Mouse (Mus musculus): ENCODE data around the gene Arf4. TPM values are rescaled to one million over a fixed set of nuclear protein-coding genes. Genes with fewer than 3 reads are reported as not detected.
"Not testable (repeated sequence)": the region's sequence is repeated elsewhere in the genome, so short reads cannot be mapped to it uniquely, and the experiment has no call there.

The Arf4 gene
- polyA plus RNA-seq, 1 experiment from 2014 or later: 406 TPM

DNA sequence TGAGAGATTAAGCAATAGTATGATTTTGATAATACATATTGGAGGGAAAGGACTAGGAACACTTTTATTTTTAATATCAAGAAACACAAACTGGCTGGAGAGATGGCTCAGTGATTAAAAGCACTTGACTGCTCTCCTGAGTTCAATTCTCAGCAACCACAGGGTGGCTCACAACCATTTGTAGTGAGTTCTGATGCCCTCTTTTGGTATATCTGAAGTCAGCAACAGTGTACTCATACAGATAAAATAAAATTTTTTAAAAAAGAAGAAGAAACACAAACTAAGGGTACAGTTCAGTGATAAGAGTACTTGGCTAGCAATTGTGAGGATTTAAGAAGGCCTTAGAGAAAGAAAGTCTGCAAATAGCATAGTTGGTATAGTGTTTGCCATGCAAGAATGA, 33.1 kb downstream of the Arf4 start:
- Histone ChIP-seq H3K4me1 (ENCODE audit: control insufficient read depth, insufficient read depth, low read length) (peaks cover 17% of the 10 kb centered on the region), H3K4me3 (ENCODE audit: low read length) (no peak overlapping the region), H3K9me3 (replicated peaks; ENCODE audit: control insufficient read depth, low read length) (no peaks in the 10 kb centered on the region), H3K27me3 (ENCODE audit: control insufficient read depth, insufficient read depth, low read length) (no peaks in the 10 kb centered on the region), H3K27ac (ENCODE audit: low read length) (no peak overlapping the region), H3K36me3 (ENCODE audit: control insufficient read depth, insufficient read depth) (no peaks in the 10 kb centered on the region), H3K4me2 (ENCODE audit: low read depth, low read length) (no peak overlapping the region), H3K9ac (ENCODE audit: low read length) (no peak overlapping the region)
- no peak for ATAC-seq (replicated peaks; ENCODE audit: extremely low read depth, insufficient read depth, low FRiP score)

DNA sequence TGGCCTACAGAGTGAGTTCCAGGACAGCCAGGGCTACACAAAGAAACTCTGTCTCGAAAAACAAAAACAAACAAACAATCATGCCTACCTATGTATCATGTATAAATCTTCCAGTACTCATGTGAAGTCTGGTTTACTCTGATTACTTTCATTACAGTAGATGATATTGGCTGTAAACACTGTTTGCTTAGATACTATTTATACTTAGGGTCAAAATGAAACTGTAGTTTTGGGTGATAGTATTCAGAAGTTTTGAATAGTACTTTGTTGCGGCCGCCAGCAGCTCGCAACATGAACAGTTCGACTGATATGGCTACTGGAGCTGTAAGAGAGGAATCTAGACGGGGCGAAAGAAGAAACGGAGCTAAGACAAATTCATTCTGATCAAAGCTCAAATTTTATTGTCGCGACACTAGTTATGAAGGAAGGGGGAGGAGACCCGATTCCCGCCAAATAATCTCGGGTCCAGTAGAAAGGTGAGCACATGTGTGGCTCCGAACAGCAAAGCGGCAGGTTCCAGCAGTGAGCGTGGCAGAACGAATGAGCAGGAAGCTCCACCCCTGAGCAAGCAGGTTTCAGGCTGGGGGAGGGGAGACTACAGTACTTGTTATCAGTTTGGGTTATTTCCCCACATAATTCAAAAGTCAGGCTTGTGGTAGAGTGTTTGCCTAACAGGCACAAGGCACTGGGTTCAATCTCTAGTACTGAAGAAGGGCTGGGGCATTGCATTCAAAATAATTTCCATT, 34.2 kb downstream of the Arf4 start:
- not testable (repeated sequence) for H3K9me3 ChIP-seq (replicated peaks; ENCODE audit: control insufficient read depth, low read length); H3K27ac ChIP-seq (ENCODE audit: low read length); ATAC-seq (replicated peaks; ENCODE audit: extremely low read depth, insufficient read depth, low FRiP score); H3K36me3 ChIP-seq (ENCODE audit: control insufficient read depth, insufficient read depth); H3K4me3 ChIP-seq (ENCODE audit: low read length); H3K9ac ChIP-seq (ENCODE audit: low read length); H3K27me3 ChIP-seq (ENCODE audit: control insufficient read depth, insufficient read depth, low read length); H3K4me2 ChIP-seq (ENCODE audit: low read depth, low read length)
- peaks cover 12% of the 10 kb centered on the region for H3K4me1 ChIP-seq (ENCODE audit: control insufficient read depth, insufficient read depth, low read length)
- 59% methylated on average over 17 of the region's 17 CpGs for WGBS

GRCm38 (mm10) chr14:26674476-26675169, 36.7 kb downstream of the Arf4 start:
- H3K4me3 ChIP-seq (ENCODE audit: low read length); H3K4me1 ChIP-seq (ENCODE audit: control insufficient read depth, insufficient read depth, low read length); H3K9ac ChIP-seq (ENCODE audit: low read length); H3K27me3 ChIP-seq (ENCODE audit: control insufficient read depth, insufficient read depth, low read length); H3K27ac ChIP-seq (ENCODE audit: low read length); ATAC-seq (replicated peaks; ENCODE audit: extremely low read depth, insufficient read depth, low FRiP score); H3K4me2 ChIP-seq (ENCODE audit: low read depth, low read length); H3K36me3 ChIP-seq (ENCODE audit: control insufficient read depth, insufficient read depth); H3K9me3 ChIP-seq (replicated peaks; ENCODE audit: control insufficient read depth, low read length): not testable (repeated sequence)
- 78% methylated on average over 2 of the region's 2 CpGs for WGBS

- H3K36me3 ChIP-seq (ENCODE audit: control insufficient read depth, insufficient read depth): no peaks in the 10 kb centered on the region
- 16% methylated on average over 12 of the region's 12 CpGs for WGBS
- H3K27ac ChIP-seq (ENCODE audit: low read length): no peak overlapping the region
- H3K9me3 ChIP-seq (replicated peaks; ENCODE audit: control insufficient read depth, low read length): no peaks in the 10 kb centered on the region
- peaks cover 4% of the 10 kb centered on the region for H3K4me1 ChIP-seq (ENCODE audit: control insufficient read depth, insufficient read depth, low read length)
- no peak overlapping the region for H3K9ac ChIP-seq (ENCODE audit: low read length)
- ATAC-seq (replicated peaks; ENCODE audit: extremely low read depth, insufficient read depth, low FRiP score): no peak
- H3K27me3 ChIP-seq (ENCODE audit: control insufficient read depth, insufficient read depth, low read length): no peaks in the 10 kb centered on the region
- H3K4me3 ChIP-seq (ENCODE audit: low read length): no peak overlapping the region
- peak overlapping the region; percentile 41; the same call in 1 of the 2 replicates for H3K4me2 ChIP-seq (ENCODE audit: low read depth, low read length)
These were observed 37.5 kb downstream of the Arf4 start for GRCm38 (mm10) chr14:26675371-26675770.

- ATAC-seq (replicated peaks; ENCODE audit: extremely low read depth, insufficient read depth, low FRiP score): no peak
- no peaks in the 10 kb centered on the region for H3K9me3 ChIP-seq (replicated peaks; ENCODE audit: control insufficient read depth, low read length)
- 77% methylated on average over 5 of the region's 5 CpGs for WGBS
- H3K4me3 ChIP-seq (ENCODE audit: low read length): no peak overlapping the region
- no peaks in the 10 kb centered on the region for H3K36me3 ChIP-seq (ENCODE audit: control insufficient read depth, insufficient read depth)
- peak overlapping the region; percentile 41; the same call in 1 of the 2 replicates for H3K4me2 ChIP-seq (ENCODE audit: low read depth, low read length)
- no peaks in the 10 kb centered on the region for H3K27me3 ChIP-seq (ENCODE audit: control insufficient read depth, insufficient read depth, low read length)
- H3K9ac ChIP-seq (ENCODE audit: low read length): no peak overlapping the region
- no peak overlapping the region for H3K27ac ChIP-seq (ENCODE audit: low read length)
- no peaks in the 10 kb centered on the region for H3K4me1 ChIP-seq (ENCODE audit: control insufficient read depth, insufficient read depth, low read length)
These were observed 37.9 kb downstream of the Arf4 start for GRCm38 (mm10) chr14:26675791-26676190.

DNA sequence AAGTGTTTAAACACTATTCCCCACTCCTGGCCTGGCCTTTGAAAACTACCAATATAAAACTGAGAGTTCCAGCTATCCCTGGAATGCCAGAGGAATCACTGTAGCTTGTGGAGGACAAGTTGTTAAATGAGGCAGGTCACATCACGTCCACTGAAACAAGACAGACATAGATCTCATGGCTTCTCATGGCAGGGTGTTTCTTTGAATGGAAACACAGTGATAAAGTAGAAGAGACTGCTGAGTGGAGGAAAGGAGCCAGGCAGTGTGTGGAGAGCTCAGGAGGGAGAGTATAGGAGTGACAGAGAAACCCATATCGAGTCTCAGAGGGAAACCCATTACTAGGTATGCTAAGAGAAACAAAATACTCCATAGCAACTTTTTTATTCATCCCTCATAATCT, 52.9 kb downstream of the Arf4 start:
- peak overlapping the region; percentile 83 for H3K27ac ChIP-seq (ENCODE audit: low read length)
- ATAC-seq (replicated peaks; ENCODE audit: extremely low read depth, insufficient read depth, low FRiP score): peak; percentile 90
- peak overlapping the region; percentile 1 for H3K4me2 ChIP-seq (ENCODE audit: low read depth, low read length)
- no peaks in the 10 kb centered on the region for H3K36me3 ChIP-seq (ENCODE audit: control insufficient read depth, insufficient read depth)
- H3K27me3 ChIP-seq (ENCODE audit: control insufficient read depth, insufficient read depth, low read length): no peaks in the 10 kb centered on the region
- no peak overlapping the region for H3K4me3 ChIP-seq (ENCODE audit: low read length)
- H3K9ac ChIP-seq (ENCODE audit: low read length): no peak overlapping the region
- H3K4me1 ChIP-seq (ENCODE audit: control insufficient read depth, insufficient read depth, low read length): peaks cover 3% of the 10 kb centered on the region; the same call in 1 of the 2 replicates
- WGBS: 20% methylated on average over 2 of the region's 2 CpGs
- no peaks in the 10 kb centered on the region for H3K9me3 ChIP-seq (replicated peaks; ENCODE audit: control insufficient read depth, low read length)

- Histone ChIP-seq H3K36me3 (ENCODE audit: control insufficient read depth, insufficient read depth) (no peaks in the 10 kb centered on the region), H3K9me3 (replicated peaks; ENCODE audit: control insufficient read depth, low read length) (no peaks in the 10 kb centered on the region), H3K4me3 (ENCODE audit: low read length) (no peak overlapping the region), H3K4me2 (ENCODE audit: low read depth, low read length) (no peak overlapping the region), H3K9ac (ENCODE audit: low read length) (no peak overlapping the region), H3K4me1 (ENCODE audit: control insufficient read depth, insufficient read depth, low read length) (peaks cover 3% of the 10 kb centered on the region; the same call in 1 of the 2 replicates), H3K27me3 (ENCODE audit: control insufficient read depth, insufficient read depth, low read length) (no peaks in the 10 kb centered on the region), H3K27ac (ENCODE audit: low read length) (peak overlapping the region; percentile 73)
- no peak for ATAC-seq (replicated peaks; ENCODE audit: extremely low read depth, insufficient read depth, low FRiP score)
- WGBS: 48% methylated on average over 2 of the region's 2 CpGs
These were observed 53.5 kb downstream of the Arf4 start for GRCm38 (mm10) chr14:26691363-26691762.

DNA sequence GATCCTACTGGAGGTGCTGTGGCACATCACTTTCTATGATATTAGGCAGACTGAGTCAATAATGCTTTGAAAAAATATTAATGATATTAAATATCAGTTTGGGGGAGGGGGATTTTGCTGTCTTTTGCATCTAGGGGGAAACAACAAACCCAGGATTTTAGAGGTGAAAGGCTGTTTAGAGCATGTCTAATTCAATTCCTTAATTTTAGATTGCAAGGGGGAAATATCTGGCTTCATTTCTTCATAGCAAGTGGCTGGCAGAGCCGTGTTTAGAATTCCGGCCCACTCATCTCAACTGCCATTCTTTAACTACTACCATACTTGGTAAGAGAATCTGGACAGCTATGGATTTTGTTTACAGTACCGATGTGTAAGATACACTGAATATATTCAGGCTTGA, 55.1 kb downstream of the Arf4 start, which contains the start of gene Dnah12:
Dnah12 (plus strand) TSS at position 301 of the 400 bp plus-strand sequence.
- WGBS: 85% methylated on average over 3 of the region's 3 CpGs
- H3K36me3 ChIP-seq (ENCODE audit: control insufficient read depth, insufficient read depth): no peaks in the 10 kb centered on the region
- no peak for ATAC-seq (replicated peaks; ENCODE audit: extremely low read depth, insufficient read depth, low FRiP score)
- H3K4me1 ChIP-seq (ENCODE audit: control insufficient read depth, insufficient read depth, low read length): peaks cover 3% of the 10 kb centered on the region; the same call in 1 of the 2 replicates
- H3K4me3 ChIP-seq (ENCODE audit: low read length): no peak within 1 kb of the TSS
- H3K9ac ChIP-seq (ENCODE audit: low read length): no peak within 1 kb of the TSS
- no peaks in the 10 kb centered on the region for H3K27me3 ChIP-seq (ENCODE audit: control insufficient read depth, insufficient read depth, low read length)
- no peak within 1 kb of the TSS for H3K27ac ChIP-seq (ENCODE audit: low read length)
- H3K9me3 ChIP-seq (replicated peaks; ENCODE audit: control insufficient read depth, low read length): no peaks in the 10 kb centered on the region
- H3K4me2 ChIP-seq (ENCODE audit: low read depth, low read length): no peak within 1 kb of the TSS

DNA sequence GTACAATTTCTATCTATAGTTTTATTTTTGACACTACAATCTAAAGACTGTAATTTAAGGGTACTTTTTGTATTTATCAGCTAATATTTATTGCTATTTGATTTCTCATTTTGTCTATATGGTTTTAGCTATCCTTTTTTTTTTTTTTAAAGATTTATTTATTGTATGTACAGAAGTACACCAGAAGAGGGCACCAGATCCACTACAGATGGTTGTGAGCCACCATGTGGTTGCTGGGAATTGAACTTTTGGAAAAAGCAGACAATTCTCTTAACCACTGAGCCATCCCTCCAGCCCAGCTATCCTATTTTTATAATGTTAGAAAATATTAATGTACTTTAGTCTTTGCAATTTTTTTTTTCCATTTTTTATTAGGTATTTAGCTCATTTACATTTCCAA, 60.0 kb downstream of the Arf4 start:
- no peak overlapping the region for H3K4me2 ChIP-seq (ENCODE audit: low read depth, low read length)
- H3K4me3 ChIP-seq (ENCODE audit: low read length): no peak overlapping the region
- no peaks in the 10 kb centered on the region for H3K27me3 ChIP-seq (ENCODE audit: control insufficient read depth, insufficient read depth, low read length)
- H3K9me3 ChIP-seq (replicated peaks; ENCODE audit: control insufficient read depth, low read length): no peaks in the 10 kb centered on the region
- no peak overlapping the region for H3K9ac ChIP-seq (ENCODE audit: low read length)
- no peaks in the 10 kb centered on the region for H3K36me3 ChIP-seq (ENCODE audit: control insufficient read depth, insufficient read depth)
- no peak overlapping the region for H3K27ac ChIP-seq (ENCODE audit: low read length)
- ATAC-seq (replicated peaks; ENCODE audit: extremely low read depth, insufficient read depth, low FRiP score): no peak
- no peaks in the 10 kb centered on the region for H3K4me1 ChIP-seq (ENCODE audit: control insufficient read depth, insufficient read depth, low read length)
